Mouse (Mus musculus) CH12.LX (cell line): Measurements from ENCODE around the gene Ebf4. TPM values are rescaled to one million over a fixed set of nuclear protein-coding genes. Genes with fewer than 3 reads are reported as not detected.

ENCODE experiments used
- DNase-seq: peaks from one replicate; pipeline ENCODE4 v3.0.0-alpha.2; 2013; ENCODE audit errors: extremely low read depth
- H3K27ac ChIP-seq: 2 replicates; pipeline ENCODE4 v1.5.1; 2012; ENCODE audit warnings: low read depth, mild to moderate bottlenecking, control low read depth, moderate library complexity; ENCODE audit not compliant: insufficient read depth
- H3K27me3 ChIP-seq: replicated peaks from 2 replicates; pipeline ENCODE3; 2012; ENCODE audit warnings: inconsistent platforms
- H3K36me3 ChIP-seq, 2 experiments: replicated peaks in 1 of 2; 2 replicates each; pipeline versions ENCODE3 to v1.6.1; 2012; ENCODE audit warnings: inconsistent platforms in 1 of 2, low read length in 1 of 2, mild to moderate bottlenecking in 1 of 2, mixed read lengths in 1 of 2, moderate library complexity in 1 of 2; ENCODE audit not compliant: control insufficient read depth in 1 of 2, insufficient read depth in 1 of 2
- H3K4me1 ChIP-seq, 2 experiments: 2 replicates each; pipeline ENCODE4 v1.6.1; 2012; ENCODE audit warnings: inconsistent platforms in 1 of 2, moderate library complexity in 1 of 2; ENCODE audit not compliant: insufficient read depth in 2 of 2, control insufficient read depth in 1 of 2
- H3K4me2 ChIP-seq: 2 replicates; pipeline ENCODE4 v1.6.1; 2012; ENCODE audit warnings: low read depth, mild to moderate bottlenecking, control low read depth; ENCODE audit not compliant: poor library complexity, insufficient read depth, severe bottlenecking
- H3K4me3 ChIP-seq, 3 experiments: fragments of 150-350 bp in 1 of 3; sonication (generic) in 1 of 3; replicated peaks in 1 of 3; 2 replicates each; pipeline versions ENCODE3 to v1.5.1; 2011 to 2012; ENCODE audit warnings: low read depth in 2 of 3, low read length in 2 of 3, mild to moderate bottlenecking in 2 of 3, moderate library complexity in 2 of 3, control low read depth in 1 of 3, improper control_type of control experiment in 1 of 3, inconsistent platforms in 1 of 3, mixed read lengths in 1 of 3; ENCODE audit not compliant: poor library complexity in 1 of 3
- H3K79me2 ChIP-seq: replicated peaks from 2 replicates; pipeline ENCODE4 v1.6.1; 2012; ENCODE audit warnings: mild to moderate bottlenecking, moderate library complexity; ENCODE audit not compliant: control insufficient read depth, poor library complexity, insufficient read depth, severe bottlenecking; ENCODE audit errors: extremely low read depth
- H3K9ac ChIP-seq: 2 replicates; pipeline ENCODE4 v1.6.1; 2012; ENCODE audit warnings: low read depth, mild to moderate bottlenecking, control low read depth, moderate library complexity; ENCODE audit not compliant: insufficient read depth
- H3K9me3 ChIP-seq: replicated peaks from 2 replicates; pipeline ENCODE3; 2012; ENCODE audit warnings: low read length, inconsistent platforms, mixed read lengths
- CHD1 ChIP-seq: IDR thresholded peaks from 2 replicates; pipeline ENCODE4 v1.6.1; 2012; ENCODE audit warnings: low read depth, low read length, improper control_type of control experiment, inconsistent platforms
- E2F4 ChIP-seq: IDR thresholded peaks from 2 replicates; pipeline ENCODE4 v1.6.1; 2011; ENCODE audit warnings: low read depth, low read length, improper control_type of control experiment; ENCODE audit not compliant: insufficient replicate concordance
- ELF1 ChIP-seq: IDR thresholded peaks from 2 replicates; pipeline ENCODE4 v1.6.1; 2014; ENCODE audit warnings: low read depth, mild to moderate bottlenecking, inconsistent platforms, low read length, improper control_type of control experiment
- EP300 ChIP-seq: IDR thresholded peaks from 2 replicates; pipeline ENCODE4 v1.6.1; 2011; ENCODE audit warnings: low read length, improper control_type of control experiment
- GABPA ChIP-seq: IDR thresholded peaks from 2 replicates; pipeline ENCODE4 v1.6.1; 2012; ENCODE audit warnings: low read depth, low read length, improper control_type of control experiment, inconsistent platforms; ENCODE audit not compliant: insufficient replicate concordance
- KAT2A ChIP-seq: IDR thresholded peaks from 2 replicates; pipeline ENCODE4 v1.6.1; 2012; ENCODE audit warnings: low read length, improper control_type of control experiment, inconsistent platforms; ENCODE audit not compliant: insufficient replicate concordance
- MAFK ChIP-seq: IDR thresholded peaks from 2 replicates; pipeline ENCODE4 v1.6.1; 2011; ENCODE audit warnings: low read length, improper control_type of control experiment; ENCODE audit not compliant: insufficient replicate concordance
- MAX ChIP-seq: IDR thresholded peaks from 2 replicates; pipeline ENCODE4 v1.6.1; 2011; ENCODE audit warnings: low read length, improper control_type of control experiment
- MEF2A ChIP-seq: IDR thresholded peaks from 2 replicates; pipeline ENCODE4 v1.6.1; 2014; ENCODE audit warnings: low read depth, mild to moderate bottlenecking, inconsistent platforms, low read length, improper control_type of control experiment, borderline replicate concordance
- MXI1 ChIP-seq: IDR thresholded peaks from 2 replicates; pipeline ENCODE4 v1.6.1; 2011; ENCODE audit warnings: mild to moderate bottlenecking, low read depth, low read length, improper control_type of control experiment
- MYC ChIP-seq: IDR thresholded peaks from 2 replicates; pipeline ENCODE4 v1.6.1; 2011; ENCODE audit warnings: low read depth, mild to moderate bottlenecking, improper control_type of control experiment, low read length
- NELFE ChIP-seq: IDR thresholded peaks from 2 replicates; pipeline ENCODE4 v1.6.1; 2011; ENCODE audit warnings: low read depth, low read length, improper control_type of control experiment
- POLR2AphosphoS2 ChIP-seq: IDR thresholded peaks from 2 replicates; pipeline ENCODE4 v1.6.1; 2011; ENCODE audit warnings: low read depth, low read length, improper control_type of control experiment
- RAD21 ChIP-seq: IDR thresholded peaks from 2 replicates; pipeline ENCODE4 v1.6.1; 2011; ENCODE audit warnings: low read depth, mild to moderate bottlenecking, low read length, improper control_type of control experiment, moderate library complexity
- RCOR1 ChIP-seq: conservative IDR thresholded peaks from 2 replicates; pipeline ENCODE4 v1.6.1; 2012; ENCODE audit warnings: low read depth, mild to moderate bottlenecking, inconsistent platforms, low read length, improper control_type of control experiment
- SIN3A ChIP-seq: IDR thresholded peaks from 2 replicates; pipeline ENCODE4 v1.6.1; 2012; ENCODE audit warnings: low read length, improper control_type of control experiment, inconsistent platforms
- SMC3 ChIP-seq: IDR thresholded peaks from 2 replicates; pipeline ENCODE4 v1.6.1; 2011; ENCODE audit warnings: low read depth, low read length, improper control_type of control experiment
- TBP ChIP-seq: conservative IDR thresholded peaks from 2 replicates; pipeline ENCODE4 v1.6.1; 2011; ENCODE audit warnings: low read depth, low read length, improper control_type of control experiment
- TCF12 ChIP-seq: IDR thresholded peaks from 2 replicates; pipeline ENCODE4 v1.6.1; 2014; ENCODE audit warnings: low read depth, mild to moderate bottlenecking, inconsistent platforms, low read length, improper control_type of control experiment
- USF1 ChIP-seq: IDR thresholded peaks from 2 replicates; pipeline ENCODE4 v1.6.1; 2014; ENCODE audit warnings: low read depth, mild to moderate bottlenecking, inconsistent platforms, low read length, improper control_type of control experiment
- USF2 ChIP-seq: conservative IDR thresholded peaks from 2 replicates; pipeline ENCODE4 v1.6.1; 2011; ENCODE audit warnings: low read depth, low read length, improper control_type of control experiment
- ZC3H11A ChIP-seq: IDR thresholded peaks from 2 replicates; pipeline ENCODE4 v1.6.1; 2012; ENCODE audit warnings: low read depth, mild to moderate bottlenecking, inconsistent platforms, low read length, improper control_type of control experiment
- ZKSCAN1 ChIP-seq: IDR thresholded peaks from 2 replicates; pipeline ENCODE4 v1.6.1; 2012; ENCODE audit warnings: low read depth, inconsistent platforms, low read length, improper control_type of control experiment, borderline replicate concordance
- ZNF384 ChIP-seq: IDR thresholded peaks from 2 replicates; pipeline ENCODE4 v1.6.1; 2012; ENCODE audit warnings: low read depth, low read length, improper control_type of control experiment, inconsistent platforms
- dilution Hi-C: fragments of 300-500 bp; cut with MboI; formaldehyde crosslinking; loops from 2 replicates; pipeline ENCODE4 v1.14.3; 2020; ENCODE audit warnings: low sequenced_read_pairs; ENCODE audit not compliant: extremely low pct_unique_long_range_greater_than_20kb, extremely low pct_ligation_motif_present
- in situ Hi-C: fragments of 300-500 bp; cut with MboI; formaldehyde crosslinking; loops from 3 replicates; pipeline ENCODE4 v1.14.3; 2019; ENCODE audit warnings: low sequenced_read_pairs, low pct_ligation_motif_present, low pct_unique_long_range_greater_than_20kb, mixed read lengths
- polyA plus RNA-seq: library from polyadenylated mRNA; unstranded; fragments of >175 nt; gene quantifications from 2 replicates; pipeline ENCODE4 v1.2.1, GENCODE M21; 2012; ENCODE audit warnings: low read depth; ENCODE audit not compliant: insufficient read length
- total RNA-seq, 2 experiments: library from RNA; depleted of rRNA; stranded (reverse); fragments of 300-350 nt in 1 of 2; fragments of >200 nt in 1 of 2; gene quantifications; 2 replicates each; pipeline ENCODE4 v1.2.3; 2012 to 2014

Gene Ebf4
- total and polyA plus RNA-seq, 3 experiments = 0.13 TPM; not detected in 2

GRCm38 (mm10) chr2:130404939-130405338 is 110.0 kb downstream of the Ebf4 start, which contains the start of the genes Gm28372 and 1700020A23Rik:
Gm28372 (plus strand) TSS chr2:130405239.
1700020A23Rik (plus strand) TSS chr2:130405259.
- Histone ChIP-seq H3K27me3 (no peaks in the 10 kb centered on the region), H3K36me3 (no peaks in the 10 kb centered on the region), H3K4me2 (no peak within 1 kb of the TSS), H3K4me3 (no peak within 1 kb of the TSS), H3K9me3 (no peaks in the 10 kb centered on the region), H3K9ac (no peak within 1 kb of the TSS), H3K27ac (no peak within 1 kb of the TSS), H3K79me2 (no peaks in the 10 kb centered on the region), H3K4me1 (no peaks in the 10 kb centered on the region)
- in situ Hi-C loops (no loop called here), dilution Hi-C loops (no loop called here)
- TF ChIP-seq MAX (no peak), ZNF384 (no peak), RAD21 (no peak), GABPA (no peak), USF2 (no peak), MXI1 (no peak), TBP (no peak), ELF1 (no peak), USF1 (no peak), MEF2A (no peak), E2F4 (no peak), ZKSCAN1 (no peak), SMC3 (no peak), MYC (no peak), RCOR1 (no peak), KAT2A (no peak), POLR2AphosphoS2 (no peak)
- no peak for DNase-seq

- DNase-seq = no peak
- in situ Hi-C loops = no loop called here
- no peak for TF ChIP-seq ELF1
- TF ChIP-seq RAD21 = no peak
- no peak for TF ChIP-seq ZC3H11A
- no peak for TF ChIP-seq ZKSCAN1
- no peak for TF ChIP-seq USF2
- no peak for TF ChIP-seq MAFK
- no peak for TF ChIP-seq CHD1
- no peak for TF ChIP-seq E2F4
- no peak for TF ChIP-seq EP300
- no peak for TF ChIP-seq RCOR1
- TF ChIP-seq KAT2A = no peak
- TF ChIP-seq SIN3A = no peak
- no peak for TF ChIP-seq TCF12
- TF ChIP-seq NELFE = no peak
- Histone ChIP-seq H3K9me3 (no peaks in the 10 kb centered on the region), H3K9ac (no peak within 1 kb of the TSS), H3K27ac (no peak within 1 kb of the TSS), H3K27me3 (no peaks in the 10 kb centered on the region), H3K36me3 (no peaks in the 10 kb centered on the region), H3K4me3 (no peak within 1 kb of the TSS), H3K4me2 (no peak within 1 kb of the TSS), H3K79me2 (no peaks in the 10 kb centered on the region), H3K4me1 (peaks cover 1 to 4% of the 10 kb centered on the region in 2 experiments)
- dilution Hi-C loops = no loop called here
Observed at GRCm38 (mm10) chr2:130406178-130406577, 111.2 kb downstream of the Ebf4 start, which contains the start of gene Tmem239. Tmem239 (plus strand) TSS chr2:130406478.
